Mouse (Mus musculus) heart, postnatal 36 days (tissue): ENCODE results near the gene Btbd6. TPM values are rescaled to one million over a fixed set of nuclear protein-coding genes. Genes with fewer than 3 reads are reported as not detected.

Experiments
- DNase-seq, 2 experiments: peaks; one replicate each; pipeline ENCODE4 v3.0.0; 2021 to 2022
- intact Hi-C: fragments of 180-260 bp; cut with DNase I; formaldehyde crosslinking; loops from one replicate; pipeline ENCODE4 v1.15.1; 2025
- total RNA-seq, 2 experiments: library from RNA; stranded (reverse); gene quantifications; 2 replicates each; pipeline ENCODE4 v1.2.3; 2021

Gene Btbd6
- total RNA-seq, 2 experiments from 2014 or later: 24.3 to 24.7 TPM

DNA sequence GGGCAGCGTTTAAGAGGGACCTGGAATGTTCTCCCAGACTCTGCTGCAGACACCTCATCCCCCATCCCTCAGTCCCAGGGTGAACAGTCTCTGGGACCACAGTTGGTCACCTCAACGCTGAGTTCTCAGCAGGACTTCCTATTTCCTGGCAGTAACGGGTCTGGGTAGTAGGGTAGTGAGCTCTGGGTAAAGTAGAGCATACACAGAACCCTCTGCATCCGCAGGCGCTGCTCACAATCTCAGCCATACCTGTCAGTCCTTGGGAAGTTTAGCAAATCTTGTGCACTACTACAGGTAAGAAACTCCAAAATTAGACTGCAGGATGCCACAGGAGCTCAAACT lies 24.8 kb downstream of the Btbd6 start:
- DNase-seq: no peak
- intact Hi-C loops: loop anchor here (1.0 to 5.0 kb wide), 2 partner anchors 12 to 101 kb away; no protein-coding TSS in a partner anchor

DNA sequence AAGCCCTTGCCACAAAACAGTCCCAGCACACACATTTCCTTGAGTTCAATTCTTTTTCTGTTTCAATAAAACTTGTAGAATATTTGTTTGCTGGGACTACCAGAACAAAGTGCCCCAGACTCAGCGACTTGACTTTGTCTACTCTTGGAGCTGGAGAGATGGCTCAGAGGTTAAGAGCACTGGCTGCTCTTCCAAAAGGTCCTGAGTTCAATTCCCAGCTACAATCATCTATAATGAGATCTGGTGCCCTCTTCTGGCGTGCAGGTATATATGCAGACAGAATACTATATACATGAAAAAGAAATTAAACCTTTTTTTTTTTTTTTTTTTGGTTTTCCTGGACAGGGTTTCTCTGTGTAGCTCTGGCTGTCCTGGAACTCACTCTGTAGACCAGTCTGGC lies 26.4 kb downstream of the Btbd6 start:
- no peak for DNase-seq
- intact Hi-C loops: loop anchor here (5.0 kb wide), 1 partner anchor 100 kb away; no protein-coding TSS in a partner anchor

DNA sequence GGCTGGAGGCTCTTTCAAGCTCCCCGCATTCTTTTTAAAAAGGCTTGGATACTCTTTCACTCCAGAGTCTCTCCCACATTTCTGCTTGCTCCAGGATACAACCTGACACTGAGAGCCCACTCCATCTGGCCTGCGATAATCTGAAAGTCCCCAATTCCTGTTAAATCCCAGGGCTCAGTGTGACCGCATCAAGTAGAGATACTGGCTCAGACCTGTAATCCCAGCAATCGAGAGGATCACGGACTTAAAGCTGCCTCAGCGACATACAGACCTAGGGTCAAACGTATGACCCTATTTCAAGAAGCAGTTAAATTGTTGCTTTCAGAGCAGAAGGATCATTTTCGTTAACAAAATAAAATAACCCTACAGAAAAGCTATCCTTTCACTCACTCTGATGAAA lies 27.7 kb downstream of the Btbd6 start:
- intact Hi-C loops: loop anchor here (2.0 to 5.0 kb wide), 2 partner anchors 71 to 98 kb away; partner anchors contain the start of gene Tex22
- no peak for DNase-seq

GRCm38 (mm10) chr12:113004993-113005392 lies 28.7 kb downstream of the Btbd6 start:
- DNase-seq: peak in 1 of 2 experiments; percentile 62
- intact Hi-C loops: loop anchor here (1.0 to 5.0 kb wide), 3 partner anchors 40 to 97 kb away; partner anchors contain the start of gene Tex22

- intact Hi-C loops: no loop called here
- DNase-seq: peak in 1 of 2 experiments; percentile 28
These were observed 35.5 kb downstream of the Btbd6 start for GRCm38 (mm10) chr12:113011702-113012360.

DNA sequence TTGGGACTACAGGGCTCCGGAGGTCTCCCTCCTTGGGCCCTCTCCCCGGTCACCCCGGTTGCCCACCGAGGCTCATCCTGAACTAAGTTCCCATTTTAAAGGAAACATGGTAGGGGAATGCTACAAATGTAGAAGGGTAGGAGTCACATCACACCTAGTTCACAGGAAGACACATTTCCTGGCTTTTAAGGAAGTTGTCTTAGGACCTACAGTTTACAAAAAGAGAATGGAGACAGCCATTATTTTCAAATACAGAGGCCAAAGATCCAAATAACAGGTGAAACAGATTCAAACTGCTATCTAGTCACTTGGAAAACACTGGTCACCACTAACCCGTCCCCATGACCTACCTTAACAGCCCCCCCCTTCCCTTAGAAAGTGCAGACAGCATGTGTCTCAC lies 36.2 kb downstream of the Btbd6 start:
- no peak for DNase-seq
- intact Hi-C loops: no loop called here

DNA sequence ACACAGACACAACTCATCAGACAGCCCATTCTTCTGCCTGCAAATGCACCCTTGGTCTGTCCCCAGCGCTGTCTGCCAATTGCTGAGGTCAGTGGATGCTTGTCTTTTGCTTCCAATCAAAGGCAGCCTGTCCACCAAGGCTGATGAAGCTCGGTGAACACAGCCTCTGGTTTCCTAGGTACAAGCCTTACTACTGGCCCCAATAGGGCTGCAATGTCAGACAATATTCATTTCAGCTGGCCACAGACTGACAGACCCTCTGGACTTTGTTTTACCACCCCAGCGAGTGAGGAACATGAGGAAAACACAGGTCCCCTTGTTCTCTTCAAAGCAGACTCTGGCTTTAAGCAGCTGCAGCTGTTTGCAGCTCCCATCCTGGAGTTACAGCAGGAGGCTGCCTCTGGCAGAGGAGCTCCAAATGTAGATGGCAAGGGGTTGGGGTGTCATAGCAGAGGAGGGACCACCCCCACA lies 36.8 kb downstream of the Btbd6 start:
- peak in 1 of 2 experiments; percentile 39 for DNase-seq

DNA sequence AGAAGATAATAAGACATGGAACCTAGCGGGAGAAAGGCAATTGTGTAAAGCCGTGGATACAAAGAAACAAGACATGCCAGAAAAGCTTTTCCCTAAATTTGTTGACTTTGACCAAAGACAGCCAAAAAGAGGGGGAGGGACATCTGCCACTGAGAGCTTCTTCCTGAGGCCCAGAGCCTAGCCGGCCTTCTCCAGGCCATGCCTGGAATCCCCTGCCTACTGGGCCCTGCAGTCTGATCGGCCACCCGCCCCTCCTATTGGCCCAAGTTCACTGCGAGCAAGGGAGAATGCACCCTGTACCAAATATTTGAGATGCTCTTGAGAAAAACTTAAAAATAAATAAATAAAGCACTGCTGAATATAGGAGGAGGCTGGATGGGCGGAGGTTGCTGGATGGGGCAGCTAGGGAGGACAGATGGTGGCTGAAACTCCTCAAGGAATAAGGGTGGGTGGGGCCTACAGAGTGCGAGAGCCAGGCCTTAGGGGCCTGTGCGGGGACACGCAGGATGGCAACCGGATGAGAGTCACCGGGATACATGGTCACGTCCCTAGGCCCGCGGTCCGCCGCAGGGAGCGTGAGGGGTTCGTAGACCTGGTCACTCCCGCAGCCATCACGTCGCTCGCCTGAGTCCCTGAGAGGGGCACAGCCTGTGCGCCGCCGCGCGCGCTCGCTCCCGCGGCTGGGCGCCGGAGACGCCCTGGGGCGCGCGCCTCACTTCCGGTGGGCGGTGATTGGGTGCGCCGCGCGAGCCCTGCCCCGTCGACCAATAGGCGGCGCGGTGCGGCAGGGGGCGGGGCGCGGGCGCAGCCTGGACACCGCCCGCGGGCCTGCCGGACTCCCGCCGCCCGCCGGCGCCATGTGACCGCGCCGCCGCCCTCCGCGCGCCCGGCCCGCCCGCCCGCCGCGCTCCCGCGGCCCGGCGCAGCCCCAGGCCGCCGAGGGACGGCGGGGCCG lies 37.6 kb downstream of the Btbd6 start, which contains the start of gene Pacs2:
Gene Pacs2, plus strand, starts transcription at position 905 of the 955 bp plus-strand sequence.
- DNase-seq: peak; percentile 96
- intact Hi-C loops: loop anchor here (1.0 to 2.0 kb wide), 2 partner anchors 13 to 87 kb away; no protein-coding TSS in a partner anchor

More for the DNA sequence above, 36.8 kb downstream of the Btbd6 start:
- intact Hi-C loops: loop anchor here (1.0 kb wide), 1 partner anchor 12 kb away; no protein-coding TSS in a partner anchor

GRCm38 (mm10) chr12:113014561-113015556 lies 38.6 kb downstream of the Btbd6 start:
- peak; percentile 57 to 73 for DNase-seq
- intact Hi-C loops: loop anchor here (2.0 kb wide), 1 partner anchor 86 kb away; no protein-coding TSS in a partner anchor

DNA sequence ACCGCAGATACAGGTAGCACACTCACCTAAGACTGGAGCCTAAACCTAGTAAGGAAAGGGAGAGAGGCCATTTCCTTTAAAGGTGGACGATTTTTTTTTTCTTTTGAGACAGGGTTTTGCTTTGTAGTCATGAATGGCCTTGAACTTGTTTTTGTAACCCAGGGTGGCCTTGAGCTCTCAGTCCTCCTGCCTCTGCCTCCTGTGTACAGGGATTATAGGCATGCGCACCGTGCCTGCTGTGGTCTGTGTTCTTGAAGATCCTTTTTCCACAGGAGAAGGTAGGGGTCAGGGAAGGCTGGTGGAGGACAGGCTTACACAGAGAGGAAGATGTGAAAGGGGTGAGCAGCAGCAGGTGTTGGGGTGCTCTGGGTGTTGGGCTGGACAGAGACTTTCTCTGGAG lies 39.7 kb downstream of the Btbd6 start:
- intact Hi-C loops: loop anchor here (2.0 kb wide), 1 partner anchor 85 kb away; no protein-coding TSS in a partner anchor
- DNase-seq: no peak

GRCm38 (mm10) chr12:113016976-113017375 lies 40.7 kb downstream of the Btbd6 start:
- no peak for DNase-seq
- intact Hi-C loops: no loop called here

DNA sequence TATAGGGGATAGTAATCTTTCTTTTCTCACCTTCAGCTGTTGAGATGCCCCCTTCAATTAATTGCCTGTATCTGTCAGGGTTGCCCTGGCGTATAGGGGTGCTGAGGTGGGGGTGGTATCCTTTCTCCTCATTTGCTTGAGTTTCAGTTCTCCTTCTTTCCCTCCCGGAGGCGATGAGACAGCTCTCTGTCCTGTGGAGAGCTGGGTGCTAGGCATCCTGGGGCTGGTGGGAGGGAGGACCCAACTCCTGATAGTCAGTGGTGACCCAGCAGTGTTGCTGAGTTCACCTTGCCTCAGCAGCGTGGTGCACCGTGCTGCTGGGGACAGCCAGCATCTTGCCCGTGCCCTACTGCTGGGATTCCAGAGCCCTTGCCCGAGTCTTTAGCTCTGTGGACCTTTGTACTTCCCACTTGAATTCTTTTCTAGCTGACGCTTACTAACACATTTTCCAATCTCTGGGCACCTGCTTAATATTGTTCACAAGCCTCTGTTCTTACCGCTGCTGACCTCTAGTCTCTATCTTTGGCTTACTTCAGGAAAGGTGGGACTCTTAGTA lies 41.2 kb downstream of the Btbd6 start:
- DNase-seq: no peak
- intact Hi-C loops: no loop called here

DNA sequence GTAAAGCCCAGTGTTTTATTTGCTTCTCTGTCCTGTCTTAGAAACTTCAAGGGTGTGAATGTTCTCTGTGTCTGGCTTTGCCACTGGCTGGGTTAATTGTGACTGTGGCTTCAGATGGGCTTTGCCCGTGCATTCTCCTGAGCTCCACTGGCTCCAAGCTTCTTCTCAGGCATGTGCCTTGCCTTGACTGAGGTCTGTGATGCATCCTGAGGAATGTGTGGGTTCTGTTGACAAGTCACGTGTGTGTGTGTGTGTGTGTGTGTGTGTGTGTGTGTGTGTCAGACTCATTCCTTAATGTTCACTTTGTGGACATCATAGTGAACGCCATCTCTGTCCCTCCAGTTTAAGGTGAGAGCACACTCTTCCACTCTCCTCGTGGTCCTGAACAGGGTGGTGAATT lies 42.5 kb downstream of the Btbd6 start:
- intact Hi-C loops: no loop called here
- no peak for DNase-seq

- DNase-seq: no peak
- intact Hi-C loops: no loop called here
These were observed 45.2 kb downstream of the Btbd6 start for GRCm38 (mm10) chr12:113021488-113021887.

DNA sequence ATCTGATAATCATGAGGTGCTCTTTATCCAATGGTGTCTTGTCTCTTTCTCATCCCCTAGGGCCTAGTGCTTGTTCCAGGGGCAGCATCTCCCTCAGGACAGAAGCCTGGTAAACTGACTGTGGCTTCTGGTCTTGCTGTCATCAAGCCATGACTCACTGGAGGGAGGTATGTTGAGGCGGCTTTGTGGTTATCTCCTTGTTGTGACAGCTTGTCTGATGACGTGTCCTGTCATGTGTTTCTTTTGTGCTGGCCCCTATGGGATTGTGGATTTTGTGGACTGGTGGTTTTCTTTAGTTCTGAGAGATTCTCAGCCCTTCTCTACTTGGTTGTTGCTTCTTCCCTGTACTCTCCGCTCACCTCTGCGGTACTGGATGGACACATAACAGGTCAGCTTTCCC lies 46.8 kb downstream of the Btbd6 start:
- intact Hi-C loops: no loop called here
- DNase-seq: no peak

DNA sequence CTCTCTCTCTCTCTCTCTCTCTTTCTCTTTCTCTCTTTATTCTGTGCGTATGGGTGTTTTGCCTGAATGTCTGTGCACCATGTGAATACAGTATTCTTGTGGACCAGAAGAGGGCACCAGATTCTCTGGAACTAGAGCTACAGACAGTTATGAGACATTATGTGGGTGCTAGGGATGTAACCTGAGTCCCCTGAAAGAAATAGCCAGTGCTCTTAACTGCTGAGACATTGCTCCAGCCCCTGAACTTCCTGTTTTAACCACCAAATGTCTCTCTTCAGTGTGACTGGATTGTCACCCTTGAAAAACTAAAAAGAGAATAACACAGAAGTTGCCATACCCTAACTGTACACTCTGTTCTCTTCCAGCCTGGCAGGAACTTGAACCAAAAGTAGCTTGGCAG lies 50.3 kb downstream of the Btbd6 start:
- intact Hi-C loops: no loop called here

DNA sequence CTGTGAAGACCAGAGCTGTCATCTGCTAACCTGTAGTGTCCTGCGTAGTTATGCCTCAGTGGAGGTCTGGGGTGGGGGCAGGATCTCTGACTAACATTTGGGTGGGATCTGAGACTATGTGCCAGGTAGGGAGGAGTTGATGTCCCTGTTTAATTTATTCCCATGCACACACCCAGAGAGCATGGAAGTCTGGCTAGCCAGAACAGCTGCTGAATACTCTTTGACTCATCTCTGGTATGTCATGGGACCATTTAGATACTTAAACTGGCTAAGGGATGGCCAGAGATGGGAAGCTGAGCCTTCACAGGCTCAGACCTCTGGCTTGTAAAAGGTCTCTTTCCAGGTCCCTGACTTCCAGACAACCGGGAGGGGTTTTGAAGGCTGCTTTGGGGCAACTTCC lies 51.2 kb downstream of the Btbd6 start:
- intact Hi-C loops: no loop called here
- no peak for DNase-seq

More for the DNA sequence above, 50.3 kb downstream of the Btbd6 start:
- DNase-seq: no peak

- DNase-seq: no peak
- intact Hi-C loops: no loop called here
These were observed 51.8 kb downstream of the Btbd6 start for GRCm38 (mm10) chr12:113028067-113028466.
